Mouse (Mus musculus): Measurements from ENCODE around the gene Brdt. TPM values are rescaled to one million over a fixed set of nuclear protein-coding genes. Genes with fewer than 3 reads are reported as not detected.

Gene Brdt
- polyA plus RNA-seq, 1 experiment from 2014 or later: 2.0 TPM

- WGBS: 29% methylated on average over 8 of the region's 8 CpGs
- 0 out of 2 replicates have a peak overlapping the region, but pooled peaks have one; percentile 96 for H3K27ac ChIP-seq (ENCODE audit: low read length)
- H3K27me3 ChIP-seq (ENCODE audit: control insufficient read depth, insufficient read depth, low read depth, low read length): no peaks in the 10 kb centered on the region; the same call in 1 of the 2 replicates
- no peaks in the 10 kb centered on the region for H3K9me3 ChIP-seq (ENCODE audit: control insufficient read depth, low read length)
- H3K4me2 ChIP-seq (ENCODE audit: low read depth, low read length): peak overlapping the region; percentile 87
- H3K4me3 ChIP-seq (ENCODE audit: low read length): peak overlapping the region; percentile 94
- H3K4me1 ChIP-seq (replicated peaks; ENCODE audit: control insufficient read depth, insufficient read depth, low read length): peaks cover 15% of the 10 kb centered on the region
- H3K36me3 ChIP-seq (ENCODE audit: control insufficient read depth, insufficient read depth, low read length): no peaks in the 10 kb centered on the region
- no peak for ATAC-seq (ENCODE audit: low read depth)
- peak overlapping the region; percentile 93; the same call in 1 of the 2 replicates for H3K9ac ChIP-seq (ENCODE audit: low read length)
These were observed 41.0 kb upstream of the Brdt start for GRCm38 (mm10) chr5:107289986-107290385.

- 86% methylated on average over 4 of the region's 4 CpGs for WGBS
These were observed 36.9 kb upstream of the Brdt start for GRCm38 (mm10) chr5:107294041-107294440.

GRCm38 (mm10) chr5:107295061-107295816 lies 35.7 kb upstream of the Brdt start:
- Histone ChIP-seq H3K27me3 (ENCODE audit: control insufficient read depth, insufficient read depth, low read depth, low read length) (no peaks in the 10 kb centered on the region; the same call in 1 of the 2 replicates), H3K27ac (ENCODE audit: low read length) (no peak overlapping the region), H3K36me3 (ENCODE audit: control insufficient read depth, insufficient read depth, low read length) (no peaks in the 10 kb centered on the region), H3K9me3 (ENCODE audit: control insufficient read depth, low read length) (no peaks in the 10 kb centered on the region), H3K4me2 (ENCODE audit: low read depth, low read length) (no peak overlapping the region), H3K4me1 (replicated peaks; ENCODE audit: control insufficient read depth, insufficient read depth, low read length) (peaks cover 19% of the 10 kb centered on the region), H3K4me3 (ENCODE audit: low read length) (no peak overlapping the region), H3K9ac (ENCODE audit: low read length) (no peak overlapping the region)
- 35% methylated on average over 8 of the region's 8 CpGs for WGBS
- ATAC-seq (ENCODE audit: low read depth): peak; percentile 49; the same call in 1 of the 2 replicates

More at GRCm38 (mm10) chr5:107294041-107294440, 36.9 kb upstream of the Brdt start:
- Histone ChIP-seq H3K27ac (ENCODE audit: low read length) (no peak overlapping the region), H3K27me3 (ENCODE audit: control insufficient read depth, insufficient read depth, low read depth, low read length) (no peaks in the 10 kb centered on the region; the same call in 1 of the 2 replicates), H3K4me3 (ENCODE audit: low read length) (no peak overlapping the region), H3K4me2 (ENCODE audit: low read depth, low read length) (no peak overlapping the region), H3K4me1 (replicated peaks; ENCODE audit: control insufficient read depth, insufficient read depth, low read length) (peaks cover 24% of the 10 kb centered on the region), H3K9ac (ENCODE audit: low read length) (no peak overlapping the region), H3K9me3 (ENCODE audit: control insufficient read depth, low read length) (no peaks in the 10 kb centered on the region), H3K36me3 (ENCODE audit: control insufficient read depth, insufficient read depth, low read length) (no peaks in the 10 kb centered on the region)
- ATAC-seq (ENCODE audit: low read depth): no peak

- H3K4me1 ChIP-seq (replicated peaks; ENCODE audit: control insufficient read depth, insufficient read depth, low read length): peaks cover 19% of the 10 kb centered on the region
- ATAC-seq (ENCODE audit: low read depth): peak; percentile 66
- peak overlapping the region; percentile 23; the same call in 1 of the 2 replicates for H3K4me3 ChIP-seq (ENCODE audit: low read length)
- H3K4me2 ChIP-seq (ENCODE audit: low read depth, low read length): peak overlapping the region; percentile 47
- H3K9me3 ChIP-seq (ENCODE audit: control insufficient read depth, low read length): no peaks in the 10 kb centered on the region
- H3K27me3 ChIP-seq (ENCODE audit: control insufficient read depth, insufficient read depth, low read depth, low read length): no peaks in the 10 kb centered on the region; the same call in 1 of the 2 replicates
- peak overlapping the region; percentile 2; the same call in 1 of the 2 replicates for H3K9ac ChIP-seq (ENCODE audit: low read length)
- H3K27ac ChIP-seq (ENCODE audit: low read length): no peak overlapping the region
- 51% methylated on average over 16 of the region's 16 CpGs for WGBS
- no peaks in the 10 kb centered on the region for H3K36me3 ChIP-seq (ENCODE audit: control insufficient read depth, insufficient read depth, low read length)
These were observed 35.0 kb upstream of the Brdt start for GRCm38 (mm10) chr5:107295817-107296511.

GRCm38 (mm10) chr5:107296512-107297322 lies 34.2 kb upstream of the Brdt start:
- no peaks in the 10 kb centered on the region for H3K9me3 ChIP-seq (ENCODE audit: control insufficient read depth, low read length)
- H3K4me3 ChIP-seq (ENCODE audit: low read length): peak overlapping the region; percentile 23; the same call in 1 of the 2 replicates
- H3K27ac ChIP-seq (ENCODE audit: low read length): no peak overlapping the region
- ATAC-seq (ENCODE audit: low read depth): no peak
- H3K4me2 ChIP-seq (ENCODE audit: low read depth, low read length): peak overlapping the region; percentile 47
- no peaks in the 10 kb centered on the region for H3K27me3 ChIP-seq (ENCODE audit: control insufficient read depth, insufficient read depth, low read depth, low read length)
- no peaks in the 10 kb centered on the region for H3K36me3 ChIP-seq (ENCODE audit: control insufficient read depth, insufficient read depth, low read length)
- H3K4me1 ChIP-seq (replicated peaks; ENCODE audit: control insufficient read depth, insufficient read depth, low read length): peaks cover 19% of the 10 kb centered on the region
- WGBS: 34% methylated on average over 9 of the region's 9 CpGs
- peak overlapping the region; percentile 2; the same call in 1 of the 2 replicates for H3K9ac ChIP-seq (ENCODE audit: low read length)

- no peak overlapping the region for H3K4me3 ChIP-seq (ENCODE audit: low read length)
- WGBS: 71% methylated on average over 11 of the region's 11 CpGs
- no peak overlapping the region for H3K9ac ChIP-seq (ENCODE audit: low read length)
- H3K27ac ChIP-seq (ENCODE audit: low read length): no peak overlapping the region
- H3K4me2 ChIP-seq (ENCODE audit: low read depth, low read length): no peak overlapping the region
- H3K36me3 ChIP-seq (ENCODE audit: control insufficient read depth, insufficient read depth, low read length): no peaks in the 10 kb centered on the region
- no peaks in the 10 kb centered on the region for H3K9me3 ChIP-seq (ENCODE audit: control insufficient read depth, low read length)
- no peak for ATAC-seq (ENCODE audit: low read depth)
- H3K27me3 ChIP-seq (ENCODE audit: control insufficient read depth, insufficient read depth, low read depth, low read length): no peaks in the 10 kb centered on the region
- H3K4me1 ChIP-seq (replicated peaks; ENCODE audit: control insufficient read depth, insufficient read depth, low read length): peaks cover 24% of the 10 kb centered on the region
These were observed 32.1 kb upstream of the Brdt start for GRCm38 (mm10) chr5:107298854-107299253.

- Histone ChIP-seq H3K27me3 (ENCODE audit: control insufficient read depth, insufficient read depth, low read depth, low read length) (no peaks in the 10 kb centered on the region), H3K9me3 (ENCODE audit: control insufficient read depth, low read length) (no peaks in the 10 kb centered on the region), H3K4me1 (replicated peaks; ENCODE audit: control insufficient read depth, insufficient read depth, low read length) (peaks cover 4% of the 10 kb centered on the region; the same call in 1 of the 2 replicates), H3K27ac (ENCODE audit: low read length) (no peak overlapping the region), H3K9ac (ENCODE audit: low read length) (no peak overlapping the region), H3K4me3 (ENCODE audit: low read length) (no peak overlapping the region), H3K4me2 (ENCODE audit: low read depth, low read length) (peak overlapping the region; percentile 21; the same call in 1 of the 2 replicates), H3K36me3 (ENCODE audit: control insufficient read depth, insufficient read depth, low read length) (no peaks in the 10 kb centered on the region)
- 25% methylated on average over 11 of the region's 11 CpGs for WGBS
- ATAC-seq (ENCODE audit: low read depth): peak; percentile 81
These were observed 27.6 kb upstream of the Brdt start for GRCm38 (mm10) chr5:107303350-107303861.

- no peak for ATAC-seq (ENCODE audit: low read depth)
- no peak overlapping the region for H3K9ac ChIP-seq (ENCODE audit: low read length)
- H3K4me2 ChIP-seq (ENCODE audit: low read depth, low read length): no peak overlapping the region
- peaks cover 4% of the 10 kb centered on the region; the same call in 1 of the 2 replicates for H3K4me1 ChIP-seq (replicated peaks; ENCODE audit: control insufficient read depth, insufficient read depth, low read length)
- no peaks in the 10 kb centered on the region for H3K9me3 ChIP-seq (ENCODE audit: control insufficient read depth, low read length)
- H3K27ac ChIP-seq (ENCODE audit: low read length): no peak overlapping the region
- H3K36me3 ChIP-seq (ENCODE audit: control insufficient read depth, insufficient read depth, low read length): no peaks in the 10 kb centered on the region
- WGBS: 48% methylated on average over 13 of the region's 13 CpGs
- H3K27me3 ChIP-seq (ENCODE audit: control insufficient read depth, insufficient read depth, low read depth, low read length): no peaks in the 10 kb centered on the region
- H3K4me3 ChIP-seq (ENCODE audit: low read length): no peak overlapping the region
These were observed 26.7 kb upstream of the Brdt start for GRCm38 (mm10) chr5:107304117-107304825.
